ENCODE assay signal across 8 mouse cellular contexts in the genomic region with DNA sequence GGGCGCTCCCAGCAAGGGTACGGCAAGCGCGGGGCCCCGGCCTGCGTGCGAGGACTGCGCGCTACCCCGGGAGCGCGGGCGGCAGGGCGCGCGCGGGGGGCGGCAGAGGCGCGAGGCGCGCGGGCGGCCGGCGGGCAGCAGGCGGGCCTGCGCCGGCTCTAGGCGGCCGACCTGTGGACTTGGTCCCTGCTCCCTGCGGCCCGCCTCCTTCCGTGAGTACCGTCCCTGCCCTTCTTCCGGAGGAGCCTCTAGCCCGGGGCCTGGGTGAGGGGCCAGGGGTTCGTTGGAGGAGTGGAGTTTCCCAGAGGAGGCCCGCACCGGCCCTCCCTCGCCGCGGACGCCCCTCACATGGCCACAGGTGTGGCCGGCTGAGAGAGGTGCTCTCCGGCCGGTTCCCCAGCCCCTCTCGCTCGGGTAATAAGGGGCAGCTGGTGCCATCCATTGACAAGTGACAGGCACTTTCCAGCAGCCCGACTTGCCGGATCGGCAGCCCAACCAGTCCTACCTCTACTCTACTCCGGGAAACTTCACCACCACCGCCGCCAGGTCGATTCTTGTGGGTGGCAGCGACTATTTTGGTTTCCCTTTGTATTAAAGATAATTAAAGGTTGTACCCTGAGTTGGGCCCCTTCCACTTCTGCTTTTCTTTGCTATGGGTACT. TPM values are rescaled to one million over a fixed set of nuclear protein-coding genes. Genes with fewer than 3 reads are reported as not detected.
DNase-seq lines count a peak whose midpoint lies in the region; ATAC-seq and TF ChIP-seq lines count a peak whose summit lies in the region.

No protein-coding gene starts in this region.

- TF ChIP-seq CTCF in cortical plate, adult 2 months (IDR thresholded peaks at IDR 0.05; ENCODE audit: extremely low read depth, insufficient read depth, low read length), result no peak
- TF ChIP-seq CTCF in intestine, postnatal 0 days (IDR thresholded peaks at IDR 0.05; ENCODE audit: low read depth), result no peak

- WGBS in intestine, postnatal 0 days, result under 1% methylated on average over 49 of the region's 57 CpGs
- 0% methylated on average over 54 of the region's 57 CpGs for WGBS in limb, embryonic 12.5 days
- 1% methylated on average over 34 of the region's 57 CpGs for WGBS in midbrain, embryonic 12.5 days

- no peaks in the 10 kb centered on the region for H3K9me3 ChIP-seq in intestine, postnatal 0 days (ENCODE audit: control insufficient read depth)
- no peaks in the 10 kb centered on the region for H3K9me3 ChIP-seq in limb, embryonic 12.5 days
- H3K9me3 ChIP-seq in midbrain, embryonic 12.5 days, result no peaks in the 10 kb centered on the region

- peak overlapping the region; percentile 83; the same call in 1 of the 2 replicates for H3K27ac ChIP-seq in cortical plate, adult 2 months (ENCODE audit: insufficient read depth, low read length)
- peak overlapping the region; percentile 51 for H3K27ac ChIP-seq in intestine, postnatal 0 days (ENCODE audit: low read depth, low read length)
- H3K27ac ChIP-seq in limb, embryonic 12.5 days, result peak overlapping the region; percentile 19; the same call in 1 of the 2 replicates
- peak overlapping the region; percentile 16; the same call in 1 of the 2 replicates for H3K27ac ChIP-seq in midbrain, embryonic 12.5 days (replicated peaks)

- H3K36me3 ChIP-seq in intestine, postnatal 0 days (ENCODE audit: control insufficient read depth, insufficient read depth), result peaks cover 10% of the 10 kb centered on the region; the same call in 1 of the 2 replicates
- H3K36me3 ChIP-seq in limb, embryonic 12.5 days, result peaks cover 34% of the 10 kb centered on the region
- H3K36me3 ChIP-seq in midbrain, embryonic 12.5 days, result peaks cover 30% of the 10 kb centered on the region

- peak; percentile 41 for DNase-seq in layer of hippocampus, adult 11-12 months (ENCODE audit: low spot score)
- no peak for DNase-seq in layer of hippocampus, adult 9-10 months (ENCODE audit: low spot score)
- DNase-seq in spleen, postnatal 14 days (ENCODE audit: low spot score in 2 of 2), result peak; percentile 34 to 55

- TF ChIP-seq POLR2A in cortical plate, adult 2 months (IDR thresholded peaks at IDR 0.05; ENCODE audit: extremely low read depth, insufficient read depth, low read length), result no peak

- H3K4me2 ChIP-seq in intestine, postnatal 0 days (replicated peaks; ENCODE audit: low read depth), result peak overlapping the region; percentile 47
- H3K4me2 ChIP-seq in limb, embryonic 12.5 days, result peak overlapping the region; percentile 39
- H3K4me2 ChIP-seq in midbrain, embryonic 12.5 days (replicated peaks), result peak overlapping the region; percentile 42

- no peaks in the 10 kb centered on the region for H3K27me3 ChIP-seq in intestine, postnatal 0 days (replicated peaks; ENCODE audit: control insufficient read depth, insufficient read depth, low read length)
- H3K27me3 ChIP-seq in limb, embryonic 12.5 days, result no peaks in the 10 kb centered on the region
- no peaks in the 10 kb centered on the region for H3K27me3 ChIP-seq in midbrain, embryonic 12.5 days

- H3K9ac ChIP-seq in intestine, postnatal 0 days (ENCODE audit: low read depth, low read length), result peak overlapping the region; percentile 47
- H3K9ac ChIP-seq in limb, embryonic 12.5 days (replicated peaks), result peak overlapping the region; percentile 44
- H3K9ac ChIP-seq in midbrain, embryonic 12.5 days (replicated peaks), result peak overlapping the region; percentile 40

- H3K4me1 ChIP-seq in cortical plate, adult 2 months (ENCODE audit: control insufficient read depth, insufficient read depth, low read length), result peaks cover 3% of the 10 kb centered on the region
- H3K4me1 ChIP-seq in intestine, postnatal 0 days (replicated peaks; ENCODE audit: control insufficient read depth, insufficient read depth, low read length), result no peaks in the 10 kb centered on the region
- 0 out of 2 replicates have a peak, but pooled peaks cover 5% of the 10 kb centered on the region for H3K4me1 ChIP-seq in limb, embryonic 12.5 days (replicated peaks)
- peaks cover 7% of the 10 kb centered on the region for H3K4me1 ChIP-seq in midbrain, embryonic 12.5 days

- ATAC-seq in granulocyte monocyte progenitor cell, adult 5-6 weeks (replicated peaks; ENCODE audit: poor library complexity, severe bottlenecking), result peak; percentile 22
- ATAC-seq in intestine, postnatal 0 days, result peak; percentile 65
- peak; percentile 13; the same call in 1 of the 2 replicates for ATAC-seq in limb, embryonic 12.5 days (ENCODE audit: insufficient number of reproducible peaks, insufficient read depth, low FRiP score, low TSS enrichment, low read depth)
- peak; percentile 35 for ATAC-seq in midbrain, embryonic 12.5 days (ENCODE audit: low FRiP score, low read depth)

- peak overlapping the region; percentile 75 for H3K4me3 ChIP-seq in cortical plate, adult 2 months (ENCODE audit: insufficient read depth, low read length)
- peak overlapping the region; percentile 37 for H3K4me3 ChIP-seq in intestine, postnatal 0 days (ENCODE audit: low read depth, low read length)
- H3K4me3 ChIP-seq in limb, embryonic 12.5 days (replicated peaks), result peak overlapping the region; percentile 41
- H3K4me3 ChIP-seq in midbrain, embryonic 12.5 days, result peak overlapping the region; percentile 42

RNA-seq across cellular contexts. Expression of gene Eif4enif1, which starts 0.7 kb away (rescaled TPM):
- 48.1 and 55.8 TPM in 2 replicates for polyA plus RNA-seq in cortical plate, adult 2 months (2012; rRNA removed)
- total RNA-seq in granulocyte monocyte progenitor cell, adult 5-6 weeks (2014; fragmentation: Nextera tagmentation), result 67.8 and 75.2 TPM in 2 replicates
- total RNA-seq in granulocyte monocyte progenitor cell, adult 5-6 weeks (2017), result 35.2 and 51.4 TPM in 2 replicates
- 14.3 and 14.8 TPM in 2 replicates for polyA plus RNA-seq in intestine, postnatal 0 days (2015; fragmentation: Nextera tagmentation; extraction: Ambion mirVana)
- polyA plus RNA-seq in limb, embryonic 12.5 days (2016; fragmentation: Nextera tagmentation; extraction: Ambion mirVana), result 66.8 and 80.7 TPM in 2 replicates
- polyA plus RNA-seq in midbrain, embryonic 12.5 days (2016; fragmentation: Nextera tagmentation; extraction: Ambion mirVana), result 59.6 and 60.9 TPM in 2 replicates

RNA-seq across cellular contexts. Expression of gene Sfi1, which starts 9.6 kb away (rescaled TPM):
- polyA plus RNA-seq in cortical plate, adult 2 months (2012; rRNA removed), result 34.7 and 43.1 TPM in 2 replicates
- 10.4 and 12.3 TPM in 2 replicates for total RNA-seq in granulocyte monocyte progenitor cell, adult 5-6 weeks (2014; fragmentation: Nextera tagmentation)
- 8.0 and 18.0 TPM in 2 replicates for total RNA-seq in granulocyte monocyte progenitor cell, adult 5-6 weeks (2017)
- polyA plus RNA-seq in intestine, postnatal 0 days (2015; fragmentation: Nextera tagmentation; extraction: Ambion mirVana), result 4.0 and 5.4 TPM in 2 replicates
- polyA plus RNA-seq in limb, embryonic 12.5 days (2016; fragmentation: Nextera tagmentation; extraction: Ambion mirVana), result 14.2 and 18.9 TPM in 2 replicates
- polyA plus RNA-seq in midbrain, embryonic 12.5 days (2016; fragmentation: Nextera tagmentation; extraction: Ambion mirVana), result 16.3 and 19.9 TPM in 2 replicates

Comparison
In these comparisons a context has a peak if more than half of its experiments do, and no peak if none do; other contexts are left out.
1. H3K27ac ChIP-seq: peak in every context shown above with its lines; median percentile 83 in cortical plate, adult 2 months; 51 in intestine, postnatal 0 days; 19 in limb, embryonic 12.5 days; 16 in midbrain, embryonic 12.5 days.
2. ATAC-seq: peak in every context shown above with its lines; median percentile 65 in intestine, postnatal 0 days; 35 in midbrain, embryonic 12.5 days; 22 in granulocyte monocyte progenitor cell, adult 5-6 weeks; 13 in limb, embryonic 12.5 days.